Mouse (Mus musculus) heart, adult 2 months (tissue): ENCODE data around the gene Mknk2. TPM values are rescaled to one million over a fixed set of nuclear protein-coding genes. Genes with fewer than 3 reads are reported as not detected.

ENCODE experiments used
- DNase-seq, 2 experiments: peaks; one replicate each; pipeline ENCODE4 v3.0.0; 2021
- H3K27ac ChIP-seq: fragments of 200-600 bp; 2 replicates; pipeline ENCODE4 v1.8.1; 2022
- H3K27me3 ChIP-seq: fragments of 200-500 bp; 2 replicates; pipeline ENCODE4 v1.6.1; 2012; ENCODE audit warnings: mild to moderate bottlenecking, low read length, inconsistent platforms, mixed read lengths; ENCODE audit not compliant: control insufficient read depth, insufficient read depth
- H3K36me3 ChIP-seq: fragments of 200-500 bp; 2 replicates; pipeline ENCODE4 v1.6.1; 2012; ENCODE audit warnings: low read length, inconsistent platforms; ENCODE audit not compliant: control insufficient read depth, insufficient read depth
- H3K4me1 ChIP-seq: fragments of 200-500 bp; 2 replicates; pipeline ENCODE4 v1.6.1; 2011; ENCODE audit warnings: low read length; ENCODE audit not compliant: control insufficient read depth, insufficient read depth
- H3K4me3 ChIP-seq: fragments of 200-600 bp; 2 replicates; pipeline ENCODE4 v1.8.1; 2022
- H3K79me2 ChIP-seq: fragments of 200-500 bp; replicated peaks from 2 replicates; pipeline ENCODE4 v1.6.1; 2012; ENCODE audit warnings: mild to moderate bottlenecking, inconsistent platforms, low read length, moderate library complexity, mixed read lengths; ENCODE audit not compliant: control insufficient read depth, insufficient read depth
- H3K9ac ChIP-seq: fragments of 200-500 bp; 2 replicates; pipeline ENCODE4 v1.6.1; 2012; ENCODE audit warnings: low read depth, mild to moderate bottlenecking, control low read depth, inconsistent platforms, low read length, mixed read lengths
- CTCF ChIP-seq: fragments of 200-600 bp; IDR thresholded peaks from 2 replicates; pipeline ENCODE4 v1.8.1; 2022; ENCODE audit warnings: antibody characterized with exemption, mild to moderate bottlenecking, moderate library complexity
- EP300 ChIP-seq: fragments of 200-500 bp; IDR thresholded peaks from 2 replicates; pipeline ENCODE4 v1.6.1; 2011; ENCODE audit warnings: low read depth, low read length, control low read depth; ENCODE audit not compliant: insufficient read depth
- POLR2A ChIP-seq: fragments of 200-500 bp; IDR thresholded peaks from 2 replicates; pipeline ENCODE4 v1.6.1; 2011; ENCODE audit warnings: mild to moderate bottlenecking, low read depth, low read length, control low read depth; ENCODE audit not compliant: insufficient read depth
- WGBS: fragments of 180-500 bp; shearing (Covaris S2); methylation state at CpG from one replicate; pipeline ENCODE4 v1.1.7; 2018; 5-methylcytosine and 5-hydroxymethylcytosine counted together
- intact Hi-C: fragments of 180-260 bp; cut with DNase I; formaldehyde crosslinking; loops from one replicate; pipeline ENCODE4 v1.15.1; 2025
- polyA plus RNA-seq: library from polyadenylated mRNA; depleted of rRNA; stranded (reverse); fragments of >200 nt; gene quantifications from 2 replicates; pipeline ENCODE4 v1.2.3, GENCODE M21; 2012
- total RNA-seq, 2 experiments: library from RNA; stranded (reverse); gene quantifications; 2 replicates each; pipeline ENCODE4 v1.2.3; 2021

The Mknk2 gene
- total and polyA plus RNA-seq, 3 experiments, result 176 to 229 (median 208) TPM

DNA sequence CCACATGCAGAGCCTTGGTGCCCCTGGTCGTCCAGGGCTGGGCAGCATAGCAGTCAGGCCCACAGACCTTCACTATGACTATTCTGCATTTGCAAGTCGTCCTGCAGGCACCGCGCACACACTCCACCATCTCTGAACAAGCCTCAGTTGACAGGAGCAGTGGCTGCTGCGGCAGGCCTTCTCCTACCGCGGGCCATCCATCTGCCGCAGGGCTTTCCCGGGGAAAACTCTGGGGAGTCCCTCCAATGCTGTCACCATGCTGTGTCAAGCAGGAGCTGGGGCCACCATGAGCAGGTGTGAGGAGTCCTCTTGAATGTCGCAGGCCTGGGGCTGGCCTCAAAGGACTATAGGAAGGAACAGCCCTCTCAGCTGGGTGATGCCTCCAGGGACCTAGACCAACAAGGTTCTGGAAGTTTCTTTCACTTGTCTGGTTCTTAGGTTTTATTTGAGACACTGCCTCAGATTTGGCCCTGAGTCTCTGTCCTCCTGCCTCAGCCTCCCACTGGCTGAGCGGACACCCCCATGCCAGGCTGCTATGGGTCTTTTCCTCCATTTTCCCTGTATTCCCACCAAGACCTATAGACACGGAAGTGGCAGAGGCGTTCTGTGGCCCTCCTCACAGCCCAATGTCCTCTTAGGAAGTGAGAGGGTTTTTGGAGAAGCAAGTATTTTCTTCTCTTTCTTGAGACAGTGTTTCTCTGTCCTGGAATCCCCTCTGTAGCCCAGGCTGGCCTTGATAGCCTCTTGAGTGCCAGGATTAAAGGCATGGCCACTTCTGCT, 16.4 kb upstream of the Mknk2 start:
- H3K79me2 ChIP-seq, result no peaks in the 10 kb centered on the region
- H3K27ac ChIP-seq, result peak overlapping the region; percentile 75
- peaks cover 9% of the 10 kb centered on the region for H3K4me1 ChIP-seq
- H3K27me3 ChIP-seq, result no peaks in the 10 kb centered on the region
- peak overlapping the region; percentile 28 for H3K9ac ChIP-seq
- TF ChIP-seq EP300, result no peak
- TF ChIP-seq POLR2A, result no peak
- no peak for TF ChIP-seq CTCF
- no peak overlapping the region for H3K4me3 ChIP-seq
- H3K36me3 ChIP-seq, result no peaks in the 10 kb centered on the region; the same call in 1 of the 2 replicates
- DNase-seq, result no peak
- WGBS, result 87% methylated on average over 13 of the region's 13 CpGs
- intact Hi-C loops, result no loop called here

DNA sequence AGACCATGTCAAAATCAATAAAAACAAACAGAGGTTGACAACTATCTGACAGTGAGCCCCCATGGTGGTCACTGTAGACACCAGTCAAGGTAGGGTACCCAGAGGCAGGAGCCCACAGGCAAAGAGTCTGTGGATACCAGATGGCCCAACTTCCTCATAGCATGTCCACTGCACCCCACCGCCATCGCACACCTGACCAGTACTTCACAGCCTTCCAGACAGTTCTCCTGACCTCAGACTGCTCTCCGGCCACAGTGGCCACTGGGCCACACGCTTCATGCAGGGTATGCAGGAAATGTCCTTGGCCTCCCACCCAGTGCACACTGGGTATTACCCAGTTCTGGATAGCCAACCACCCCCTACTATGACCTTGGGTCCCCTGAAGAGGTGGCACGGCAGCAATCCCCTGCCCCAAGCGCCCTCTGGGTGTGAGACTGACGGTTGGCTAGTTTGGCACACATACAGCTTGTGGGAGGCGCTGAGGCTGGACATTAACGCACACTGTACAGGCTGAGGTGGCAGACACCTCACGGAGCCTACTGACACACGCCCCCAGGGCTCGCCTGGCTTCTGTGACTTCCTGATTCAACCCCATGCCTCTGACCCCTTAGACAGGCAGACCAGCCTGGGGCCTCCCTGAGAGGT, 15.6 kb upstream of the Mknk2 start:
- no peak overlapping the region for H3K9ac ChIP-seq
- peaks cover 9% of the 10 kb centered on the region for H3K4me1 ChIP-seq
- no peak for TF ChIP-seq EP300
- TF ChIP-seq CTCF, result no peak
- no peak for TF ChIP-seq POLR2A
- H3K4me3 ChIP-seq, result no peak overlapping the region
- no peaks in the 10 kb centered on the region for H3K27me3 ChIP-seq
- WGBS, result 81% methylated on average over 12 of the region's 12 CpGs
- DNase-seq, result no peak
- H3K36me3 ChIP-seq, result no peaks in the 10 kb centered on the region; the same call in 1 of the 2 replicates
- intact Hi-C loops, result no loop called here
- H3K79me2 ChIP-seq, result no peaks in the 10 kb centered on the region
- H3K27ac ChIP-seq, result no peak overlapping the region; the same call in 1 of the 2 replicates

DNA sequence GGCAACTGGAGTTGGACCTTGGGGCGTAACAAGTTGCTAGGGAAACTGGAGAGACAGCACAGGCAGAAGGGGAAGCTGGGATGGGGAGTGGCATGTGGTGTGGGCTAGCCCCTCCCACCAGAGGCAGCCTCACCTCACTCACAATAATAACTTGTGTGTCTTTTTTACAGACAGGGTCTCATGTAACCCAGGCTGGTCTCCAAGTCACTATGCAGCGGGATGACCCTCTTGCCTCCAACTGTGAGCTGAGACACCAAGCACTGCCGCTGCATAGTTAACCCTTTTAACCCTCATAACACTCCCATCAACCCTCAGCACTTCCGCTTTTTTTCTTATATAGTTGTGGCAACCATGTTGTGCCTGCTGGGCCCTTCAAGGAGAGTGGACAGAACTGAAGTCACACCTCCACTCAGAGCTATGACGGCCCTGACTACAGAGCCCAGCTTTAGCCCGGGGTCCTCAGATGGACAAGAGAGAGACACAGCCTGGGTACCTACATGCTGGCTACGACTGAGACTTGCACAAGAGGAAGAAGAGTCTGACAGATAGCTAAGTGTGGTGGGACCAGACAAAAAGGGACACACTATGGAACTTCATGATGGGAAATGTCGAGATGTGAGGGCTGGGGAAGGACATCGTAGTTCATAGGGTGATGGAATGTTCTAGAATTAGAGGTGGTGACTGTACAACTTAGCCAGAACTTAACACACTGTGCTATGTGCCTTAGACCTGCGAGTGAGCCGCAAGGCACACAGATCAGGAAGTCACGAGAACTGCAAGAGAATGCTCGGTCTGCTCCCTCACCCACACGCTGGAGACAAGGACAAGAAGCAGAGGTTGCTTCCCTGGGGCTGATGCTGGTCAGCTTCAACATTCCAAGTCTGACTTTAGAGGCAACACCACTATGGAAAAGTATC, 14.6 kb upstream of the Mknk2 start:
- intact Hi-C loops, result no loop called here
- H3K27ac ChIP-seq, result no peak overlapping the region; the same call in 1 of the 2 replicates
- 74% methylated on average over 14 of the region's 14 CpGs for WGBS
- peak; percentile 32 to 71 for DNase-seq
- H3K27me3 ChIP-seq, result no peaks in the 10 kb centered on the region
- H3K79me2 ChIP-seq, result no peaks in the 10 kb centered on the region
- H3K36me3 ChIP-seq, result no peaks in the 10 kb centered on the region; the same call in 1 of the 2 replicates
- H3K4me3 ChIP-seq, result no peak overlapping the region
- TF ChIP-seq CTCF (no peak), EP300 (no peak), POLR2A (no peak)
- peaks cover 9% of the 10 kb centered on the region for H3K4me1 ChIP-seq
- 0 out of 2 replicates have a peak overlapping the region, but pooled peaks have one; percentile 11 for H3K9ac ChIP-seq

DNA sequence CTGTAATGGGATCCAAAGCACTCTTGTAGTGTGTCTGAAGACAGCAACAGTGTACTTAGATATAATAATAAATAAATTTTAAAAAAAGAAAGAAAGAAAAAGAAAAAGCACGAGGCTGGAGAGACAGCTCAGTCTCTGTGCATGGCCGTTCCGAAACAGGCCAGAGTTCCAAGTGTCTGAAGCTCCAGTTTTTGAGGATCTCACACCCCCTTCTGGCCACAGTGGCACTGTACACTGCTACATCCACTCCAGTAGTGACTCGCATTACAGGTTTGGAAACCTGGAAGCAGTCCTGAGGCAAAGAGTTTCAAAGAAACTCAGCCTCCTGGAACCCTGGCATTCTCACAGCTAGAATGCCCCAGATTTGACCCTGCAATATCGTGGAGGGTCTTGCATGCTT, 9.9 kb upstream of the Mknk2 start:
- 12% methylated on average over 5 of the region's 5 CpGs for WGBS
- no peaks in the 10 kb centered on the region for H3K79me2 ChIP-seq
- no peaks in the 10 kb centered on the region; the same call in 1 of the 2 replicates for H3K4me1 ChIP-seq
- H3K9ac ChIP-seq, result no peak overlapping the region
- H3K4me3 ChIP-seq, result no peak overlapping the region
- no peak overlapping the region for H3K27ac ChIP-seq
- intact Hi-C loops, result loop anchor here (1.0 kb wide), 2 partner anchors 77 to 122 kb away; no protein-coding TSS in a partner anchor
- H3K27me3 ChIP-seq, result no peaks in the 10 kb centered on the region
- no peaks in the 10 kb centered on the region for H3K36me3 ChIP-seq
- DNase-seq, result peak; percentile 71 to 78
- TF ChIP-seq POLR2A, result no peak
- TF ChIP-seq EP300, result peak; percentile 90
- TF ChIP-seq CTCF, result peak; percentile 95

DNA sequence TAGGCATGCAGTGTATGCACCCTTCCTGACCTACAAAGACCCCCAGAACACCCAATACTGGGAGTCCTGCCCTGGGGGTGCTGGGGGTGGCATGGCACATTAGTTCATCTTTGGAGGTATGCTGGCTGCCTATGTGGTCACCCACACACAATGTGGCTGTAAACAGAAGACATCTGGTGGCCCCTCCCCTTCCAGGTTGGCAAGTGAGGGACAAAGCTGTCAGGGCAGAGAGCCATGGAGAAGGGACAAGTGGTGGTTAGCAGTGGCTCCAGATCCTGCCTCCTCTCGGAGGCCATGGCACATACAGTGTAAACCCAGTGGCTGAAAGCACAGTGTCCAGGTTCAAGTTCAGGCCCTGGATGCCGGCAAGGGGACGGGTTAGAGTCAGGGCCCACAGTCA, 8.7 kb upstream of the Mknk2 start:
- intact Hi-C loops, result no loop called here

More for the DNA sequence above, 8.7 kb upstream of the Mknk2 start:
- no peak for DNase-seq
- Histone ChIP-seq H3K36me3 (no peaks in the 10 kb centered on the region), H3K27me3 (no peaks in the 10 kb centered on the region), H3K4me1 (no peaks in the 10 kb centered on the region), H3K27ac (no peak overlapping the region), H3K9ac (no peak overlapping the region), H3K4me3 (no peak overlapping the region), H3K79me2 (no peaks in the 10 kb centered on the region)
- no peak for TF ChIP-seq EP300
- no peak for TF ChIP-seq POLR2A
- no peak for TF ChIP-seq CTCF
- 87% methylated on average over 3 of the region's 3 CpGs for WGBS
